Mouse (Mus musculus) erythroblast, adult 5-6 weeks (primary cell): ENCODE measurements around the gene Pamr1. TPM values are rescaled to one million over a fixed set of nuclear protein-coding genes. Genes with fewer than 3 reads are reported as not detected.

ENCODE experiments used
- total RNA-seq, 2 experiments: library from RNA; stranded (forward) in 1 of 2; stranded (reverse) in 1 of 2; fragments of 150-400 nt in 1 of 2; fragments of 200-764, 138-1000 nt in 1 of 2; gene quantifications; 2 replicates each; pipeline versions ENCODE4 v1.2.3 to v1.2.4; 2015 to 2017; ENCODE audit warnings: low replicate concordance in 2 of 2

Pamr1 gene
- total RNA-seq, 2 experiments from 2014 or later = not detected

Other genes starting within 250 kb of the Pamr1 start
- 37.2 and 37.7 TPM in 2 replicates for gene Trim44, start 142.2 kb upstream of the Pamr1 start, total RNA-seq (2015; ENCODE audit: low replicate concordance)
- 42.0 and 69.7 TPM in 2 replicates for gene Trim44, start 142.2 kb upstream of the Pamr1 start, total RNA-seq (2017; ENCODE audit: low replicate concordance)
- gene Fjx1, start 97.5 kb upstream of the Pamr1 start, total RNA-seq (2015; ENCODE audit: low replicate concordance) = not detected in 2 replicates
- not detected in 2 replicates for gene Fjx1, start 97.5 kb upstream of the Pamr1 start, total RNA-seq (2017; ENCODE audit: low replicate concordance)
- gene Slc1a2, start 108.6 kb downstream of the Pamr1 start, total RNA-seq (2015; ENCODE audit: low replicate concordance) = not detected in 2 replicates
- not detected in 2 replicates for gene Slc1a2, start 108.6 kb downstream of the Pamr1 start, total RNA-seq (2017; ENCODE audit: low replicate concordance)